Mouse (Mus musculus): Measurements from ENCODE around the gene Lrrc29.

The Lrrc29 gene

GRCm38 (mm10) chr8:105290554-105291314 lies 35.3 kb downstream of the Lrrc29 start:
- peak; percentile 85 for DNase-seq (ENCODE audit: low spot score)

GRCm38 (mm10) chr8:105289805-105290460 lies 36.1 kb downstream of the Lrrc29 start, which contains the start of gene 4931428F04Rik:
Gene 4931428F04Rik (minus strand): TSS chr8:105289864.
- peak; percentile 61 for DNase-seq (ENCODE audit: low spot score)

GRCm38 (mm10) chr8:105288958-105289732 lies 36.9 kb downstream of the Lrrc29 start:
- peak; percentile 93 for DNase-seq (ENCODE audit: low spot score)

GRCm38 (mm10) chr8:105288231-105288630 lies 37.8 kb downstream of the Lrrc29 start:
- peak; percentile 2 for DNase-seq (ENCODE audit: low spot score)

- DNase-seq (ENCODE audit: low spot score): no peak
These were observed 39.2 kb downstream of the Lrrc29 start for GRCm38 (mm10) chr8:105286907-105287306.

- DNase-seq (ENCODE audit: low spot score): no peak
These were observed 40.6 kb downstream of the Lrrc29 start for GRCm38 (mm10) chr8:105285514-105285913.

- peak; percentile 55 for DNase-seq (ENCODE audit: low spot score)
These were observed 43.0 kb downstream of the Lrrc29 start for GRCm38 (mm10) chr8:105283074-105283473.

GRCm38 (mm10) chr8:105282239-105282638 lies 43.8 kb downstream of the Lrrc29 start:
- no peak for DNase-seq (ENCODE audit: low spot score)

- no peak for DNase-seq (ENCODE audit: low spot score)
These were observed 44.3 kb downstream of the Lrrc29 start for GRCm38 (mm10) chr8:105281821-105282220.

GRCm38 (mm10) chr8:105280567-105280966 lies 45.5 kb downstream of the Lrrc29 start:
- no peak for DNase-seq (ENCODE audit: low spot score)

GRCm38 (mm10) chr8:105278911-105279334 lies 47.2 kb downstream of the Lrrc29 start:
- peak; percentile 84 for DNase-seq (ENCODE audit: low spot score)

- DNase-seq (ENCODE audit: low spot score): peak; percentile 52
These were observed 49.6 kb downstream of the Lrrc29 start for GRCm38 (mm10) chr8:105276292-105277120.

GRCm38 (mm10) chr8:105275840-105276239 lies 50.2 kb downstream of the Lrrc29 start, which contains the start of gene Nol3:
Gene Nol3 (plus strand): TSS chr8:105276140.
- no peak for DNase-seq (ENCODE audit: low spot score)

GRCm38 (mm10) chr8:105275387-105275786 lies 50.7 kb downstream of the Lrrc29 start:
- no peak for DNase-seq (ENCODE audit: low spot score)

- no peak for DNase-seq (ENCODE audit: low spot score)
These were observed 55.2 kb downstream of the Lrrc29 start for GRCm38 (mm10) chr8:105270916-105271186.

- DNase-seq (ENCODE audit: low spot score): no peak
These were observed 55.8 kb downstream of the Lrrc29 start for GRCm38 (mm10) chr8:105270101-105270915.

- DNase-seq (ENCODE audit: low spot score): peak; percentile 72
These were observed 56.6 kb downstream of the Lrrc29 start, which contains the start of gene Hsf4 for GRCm38 (mm10) chr8:105269461-105269947. Gene Hsf4 (plus strand): TSS chr8:105269801.

- no peak for DNase-seq (ENCODE audit: low spot score)
These were observed 57.0 kb downstream of the Lrrc29 start for GRCm38 (mm10) chr8:105269075-105269458.

- DNase-seq (ENCODE audit: low spot score): no peak
These were observed 57.6 kb downstream of the Lrrc29 start for GRCm38 (mm10) chr8:105268342-105269074.

- no peak for DNase-seq (ENCODE audit: low spot score)
These were observed 59.3 kb downstream of the Lrrc29 start for GRCm38 (mm10) chr8:105266775-105267174.

Data from ovary, postnatal 36 days (tissue).